Mouse (Mus musculus): ENCODE results near the gene Pik3ap1.

The Pik3ap1 gene

GRCm38 (mm10) chr19:41279724-41280244 lies 105.1 kb downstream of the Pik3ap1 start:
- peak; percentile 39 for DNase-seq (ENCODE audit: low read depth, low spot score)

- no peak for DNase-seq (ENCODE audit: low read depth, low spot score)
Measured at GRCm38 (mm10) chr19:41278606-41279005, 106.3 kb downstream of the Pik3ap1 start.

- no peak for DNase-seq (ENCODE audit: low read depth, low spot score)
Measured at GRCm38 (mm10) chr19:41275588-41275987, 109.3 kb downstream of the Pik3ap1 start.

- DNase-seq (ENCODE audit: low read depth, low spot score), result no peak
Measured at GRCm38 (mm10) chr19:41270906-41271305, 114.0 kb downstream of the Pik3ap1 start.

GRCm38 (mm10) chr19:41270151-41270727 lies 114.7 kb downstream of the Pik3ap1 start:
- no peak for DNase-seq (ENCODE audit: low read depth, low spot score)

GRCm38 (mm10) chr19:41266251-41266901 lies 118.5 kb downstream of the Pik3ap1 start:
- no peak for DNase-seq (ENCODE audit: low read depth, low spot score)

GRCm38 (mm10) chr19:41264331-41264799 lies 120.5 kb downstream of the Pik3ap1 start:
- DNase-seq (ENCODE audit: low read depth, low spot score), result peak; percentile 30

- peak; percentile 67 for DNase-seq (ENCODE audit: low read depth, low spot score)
Measured at GRCm38 (mm10) chr19:41263630-41264295, 121.1 kb downstream of the Pik3ap1 start, which contains the start of gene Tm9sf3. Gene Tm9sf3, minus strand, starts transcription at chr19:41263997.

GRCm38 (mm10) chr19:41262712-41263629 lies 121.9 kb downstream of the Pik3ap1 start:
- no peak for DNase-seq (ENCODE audit: low read depth, low spot score)

- no peak for DNase-seq (ENCODE audit: low read depth, low spot score)
Measured at GRCm38 (mm10) chr19:41260736-41261135, 124.2 kb downstream of the Pik3ap1 start.

- DNase-seq (ENCODE audit: low read depth, low spot score), result no peak
Measured at GRCm38 (mm10) chr19:41259256-41259655, 125.6 kb downstream of the Pik3ap1 start.

- DNase-seq (ENCODE audit: low read depth, low spot score), result no peak
Measured at GRCm38 (mm10) chr19:41258707-41259106, 126.2 kb downstream of the Pik3ap1 start.

- DNase-seq (ENCODE audit: low read depth, low spot score), result no peak
Measured at GRCm38 (mm10) chr19:41254584-41254983, 130.3 kb downstream of the Pik3ap1 start.

- DNase-seq (ENCODE audit: low read depth, low spot score), result no peak
Measured at GRCm38 (mm10) chr19:41248968-41249367, 135.9 kb downstream of the Pik3ap1 start.

GRCm38 (mm10) chr19:41248271-41248670 lies 136.6 kb downstream of the Pik3ap1 start:
- no peak for DNase-seq (ENCODE audit: low read depth, low spot score)

- no peak for DNase-seq (ENCODE audit: low read depth, low spot score)
Measured at GRCm38 (mm10) chr19:41246271-41246670, 138.6 kb downstream of the Pik3ap1 start.

- peak; percentile 22 for DNase-seq (ENCODE audit: low read depth, low spot score)
Measured at GRCm38 (mm10) chr19:41244581-41244980, 140.3 kb downstream of the Pik3ap1 start.

- no peak for DNase-seq (ENCODE audit: low read depth, low spot score)
Measured at GRCm38 (mm10) chr19:41241997-41242396, 142.9 kb downstream of the Pik3ap1 start.

- no peak for DNase-seq (ENCODE audit: low read depth, low spot score)
Measured at GRCm38 (mm10) chr19:41233698-41234097, 151.2 kb downstream of the Pik3ap1 start.
